Mouse (Mus musculus) liver, embryonic 14.5 days (tissue): ENCODE results near the gene Gm11634. TPM values are rescaled to one million over a fixed set of nuclear protein-coding genes. Genes with fewer than 3 reads are reported as not detected.
"Not testable (repeated sequence)": the region's sequence is repeated elsewhere in the genome, so short reads cannot be mapped to it uniquely, and the experiment has no call there.

Experiments used
- ATAC-seq: fragments of 200-750 bp; cut with Nextera tagmentation; 2 replicates; pipeline ENCODE4 v1.8.0; 2017; ENCODE audit warnings: moderate number of reproducible peaks, mild to moderate bottlenecking, moderate library complexity; ENCODE audit not compliant: insufficient read depth
- DNase-seq, 3 experiments: peaks; one replicate each; pipeline ENCODE4 v3.0.0-alpha.2; 2012 to 2013; ENCODE audit warnings: low read depth in 3 of 3, low spot score in 3 of 3
- H3K27ac ChIP-seq: fragments of 300-500 bp; sonication (generic); 2 replicates; pipeline ENCODE4 v1.5.1; 2014; ENCODE audit warnings: moderate library complexity, mild to moderate bottlenecking, control low read depth, inconsistent platforms
- H3K27me3 ChIP-seq: fragments of 300-500 bp; sonication (generic); 2 replicates; pipeline ENCODE4 v1.6.1; 2014; ENCODE audit warnings: mild to moderate bottlenecking, low read length, moderate library complexity; ENCODE audit not compliant: control insufficient read depth, insufficient read depth
- H3K36me3 ChIP-seq: fragments of 300-500 bp; sonication (generic); replicated peaks from 2 replicates; pipeline ENCODE4 v1.6.1; 2014; ENCODE audit warnings: low read depth; ENCODE audit not compliant: control insufficient read depth, insufficient read depth
- H3K4me1 ChIP-seq, 2 experiments: fragments of 200-500 bp in 1 of 2; fragments of 300-500 bp in 1 of 2; sonication (generic) in 1 of 2; replicated peaks; 2 replicates each; pipeline ENCODE4 v1.6.1; 2012 to 2014; ENCODE audit warnings: antibody characterized with exemption in 1 of 2, inconsistent platforms in 1 of 2, low read length in 1 of 2; ENCODE audit not compliant: control insufficient read depth in 2 of 2, insufficient read depth in 2 of 2
- H3K4me2 ChIP-seq: fragments of 300-500 bp; sonication (generic); 2 replicates; pipeline ENCODE4 v1.6.1; 2014; ENCODE audit warnings: low read depth, mild to moderate bottlenecking, control low read depth, moderate library complexity
- H3K4me3 ChIP-seq, 2 experiments: fragments of 200-500 bp in 1 of 2; fragments of 300-500 bp in 1 of 2; sonication (generic) in 1 of 2; 2 replicates each; pipeline ENCODE4 v1.5.1; 2012 to 2014; ENCODE audit warnings: low read depth in 2 of 2, low read length in 2 of 2, mild to moderate bottlenecking in 2 of 2, control low read depth in 1 of 2, inconsistent platforms in 1 of 2, moderate library complexity in 1 of 2; ENCODE audit not compliant: insufficient read depth in 1 of 2
- H3K9ac ChIP-seq: fragments of 300-500 bp; sonication (generic); replicated peaks from 2 replicates; pipeline ENCODE4 v1.6.1; 2014; ENCODE audit warnings: mild to moderate bottlenecking, control low read depth, moderate library complexity
- H3K9me3 ChIP-seq: fragments of 300-500 bp; sonication (generic); 2 replicates; pipeline ENCODE4 v1.6.1; 2016; ENCODE audit warnings: low read length, mixed read lengths; ENCODE audit not compliant: control insufficient read depth
- CTCF ChIP-seq: IDR thresholded peaks from 2 replicates; pipeline ENCODE4 v1.5.1; 2016; ENCODE audit warnings: antibody characterized with exemption, low read depth, control low read depth
- EP300 ChIP-seq: IDR thresholded peaks from 2 replicates; pipeline ENCODE4 v1.6.1; 2016; ENCODE audit warnings: antibody characterized with exemption, low read depth
- WGBS: fragments of 180-500 bp; shearing (Covaris S2); extraction: QIAGEN DNeasy Blood & Tissue Kit; methylation state at CpG from one replicate; pipeline ENCODE4 v1.1.7; 2014; ENCODE audit not compliant: insufficient replicate concordance; 5-methylcytosine and 5-hydroxymethylcytosine counted together
- polyA plus RNA-seq, 2 experiments: library from polyadenylated mRNA; depleted of rRNA in 1 of 2; stranded (reverse) in 1 of 2; unstranded in 1 of 2; fragments of >200 nt; fragmentation: Nextera tagmentation in 1 of 2; extraction: Ambion mirVana in 1 of 2; gene quantifications; 2 replicates each; pipeline versions ENCODE4 v1.2.1 to v1.2.3; 2012 to 2014

Gene Gm11634
- polyA plus RNA-seq, 2 experiments = not detected

DNA sequence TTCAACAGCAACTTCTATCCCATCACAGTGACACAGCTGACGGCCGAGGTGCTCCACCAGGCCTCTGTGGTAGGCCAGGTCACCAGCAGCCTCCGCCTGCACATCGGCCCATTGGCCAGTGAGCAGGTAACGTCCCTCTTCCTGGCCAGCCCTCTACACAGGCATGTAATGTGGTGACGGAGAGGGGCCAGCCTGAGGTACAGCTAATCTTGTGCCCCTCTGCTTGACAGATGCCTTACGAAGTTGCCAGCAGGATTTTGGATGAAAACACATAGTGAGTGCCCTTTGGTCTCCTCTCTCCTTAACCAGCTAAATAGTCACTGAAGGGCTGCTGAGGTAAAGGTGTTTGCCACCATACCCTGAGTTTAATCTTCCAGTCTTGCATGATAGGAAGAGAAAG is 10.2 kb downstream of the Gm11634 start:
- no peak for ATAC-seq
- Histone ChIP-seq H3K4me2 (no peak overlapping the region), H3K9ac (no peak overlapping the region), H3K27me3 (no peaks in the 10 kb centered on the region), H3K27ac (no peak overlapping the region), H3K36me3 (no peaks in the 10 kb centered on the region), H3K9me3 (no peaks in the 10 kb centered on the region), H3K4me1 (no peaks in the 10 kb centered on the region; a peak in 1 of 4 replicates), H3K4me3 (no peak overlapping the region)
- 75% methylated on average over 7 of the region's 7 CpGs for WGBS
- no peak for TF ChIP-seq CTCF
- TF ChIP-seq EP300 = no peak
- DNase-seq = no peak

DNA sequence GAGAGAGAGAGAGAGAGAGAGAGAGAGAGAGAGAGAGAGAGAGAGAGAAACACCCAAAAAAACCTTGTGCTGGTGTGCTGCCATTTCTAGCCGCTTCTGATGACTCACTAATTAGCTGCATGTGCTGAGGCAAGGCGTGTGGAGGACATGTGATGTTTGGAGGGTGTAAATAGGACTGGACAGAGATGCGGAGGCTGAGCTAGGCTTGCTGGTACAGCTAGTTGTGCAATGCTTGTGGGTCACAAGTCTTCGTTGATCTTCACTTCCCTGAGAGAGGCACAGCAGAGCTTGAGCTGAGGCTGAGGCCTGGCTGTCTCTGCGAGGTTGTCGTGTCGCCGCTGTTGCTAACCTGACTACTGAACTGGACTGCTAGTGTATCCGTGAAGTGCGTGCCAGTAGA is 11.4 kb downstream of the Gm11634 start:
- no peak for DNase-seq
- Histone ChIP-seq H3K9ac (no peak overlapping the region), H3K27ac (no peak overlapping the region), H3K4me2 (no peak overlapping the region), H3K4me1 (no peaks in the 10 kb centered on the region; a peak in 2 of 4 replicates), H3K27me3 (no peaks in the 10 kb centered on the region), H3K36me3 (no peaks in the 10 kb centered on the region), H3K4me3 (no peak overlapping the region), H3K9me3 (no peaks in the 10 kb centered on the region)
- ATAC-seq = no peak
- TF ChIP-seq CTCF = no peak
- no peak for TF ChIP-seq EP300
- WGBS = 76% methylated on average over 10 of the region's 10 CpGs

DNA sequence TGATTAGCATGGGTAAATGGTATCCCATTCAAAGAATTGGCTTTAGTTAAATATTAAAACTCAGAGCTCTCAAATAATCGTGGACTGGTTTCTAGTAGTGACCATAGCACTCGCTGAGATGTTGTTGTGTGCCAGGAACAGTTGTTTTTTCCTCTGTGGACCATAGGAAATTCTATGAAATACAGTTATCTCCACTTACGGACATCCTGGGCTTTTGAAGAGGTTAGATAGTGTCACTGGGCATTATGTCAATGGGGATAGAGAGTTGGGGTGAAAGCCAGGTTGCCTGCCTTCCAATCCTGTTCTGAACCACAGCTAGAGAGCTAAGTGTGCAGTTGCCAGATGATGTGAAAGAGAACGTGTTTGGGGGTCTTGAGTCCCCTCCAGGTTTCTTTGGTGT is 13.3 kb downstream of the Gm11634 start:
- H3K4me2 ChIP-seq = no peak overlapping the region
- TF ChIP-seq CTCF (no peak), EP300 (no peak)
- 59% methylated on average over 4 of the region's 4 CpGs for WGBS
- H3K9me3 ChIP-seq = no peaks in the 10 kb centered on the region
- H3K4me1 ChIP-seq = peaks cover 5 to 7% of the 10 kb centered on the region in 2 experiments; a peak in 3 of 4 replicates
- no peaks in the 10 kb centered on the region for H3K27me3 ChIP-seq
- no peak overlapping the region for H3K9ac ChIP-seq
- peaks cover 3% of the 10 kb centered on the region for H3K36me3 ChIP-seq
- H3K4me3 ChIP-seq = no peak overlapping the region
- ATAC-seq = no peak
- H3K27ac ChIP-seq = no peak overlapping the region
- DNase-seq = no peak

DNA sequence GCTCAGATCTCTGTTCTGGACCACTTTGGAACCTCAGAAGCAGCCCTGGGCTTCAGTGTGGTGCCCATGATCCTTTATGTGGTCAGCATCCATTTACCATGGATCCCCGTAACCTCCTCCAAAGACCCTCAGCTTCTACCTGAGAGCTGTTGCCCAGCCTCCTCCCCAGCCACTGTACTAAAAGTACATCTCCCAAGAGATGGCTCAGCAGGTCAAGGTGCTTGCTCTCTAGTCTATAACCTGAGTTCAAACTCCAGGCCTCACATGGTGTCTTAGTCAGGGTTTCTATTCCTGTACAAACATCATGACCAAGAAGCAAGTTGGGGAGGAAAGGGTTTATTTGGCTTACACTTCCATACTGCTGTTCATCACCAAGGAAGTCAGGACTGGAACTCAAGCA is 14.0 kb downstream of the Gm11634 start:
- H3K4me3 ChIP-seq, H3K27me3 ChIP-seq, ATAC-seq, H3K4me1 ChIP-seq, H3K9me3 ChIP-seq, H3K4me2 ChIP-seq, H3K27ac ChIP-seq, DNase-seq, H3K9ac ChIP-seq: not testable (repeated sequence)
- H3K36me3 ChIP-seq = peaks cover 11% of the 10 kb centered on the region
- WGBS = 81% methylated on average over 1 of the region's 1 CpGs

DNA sequence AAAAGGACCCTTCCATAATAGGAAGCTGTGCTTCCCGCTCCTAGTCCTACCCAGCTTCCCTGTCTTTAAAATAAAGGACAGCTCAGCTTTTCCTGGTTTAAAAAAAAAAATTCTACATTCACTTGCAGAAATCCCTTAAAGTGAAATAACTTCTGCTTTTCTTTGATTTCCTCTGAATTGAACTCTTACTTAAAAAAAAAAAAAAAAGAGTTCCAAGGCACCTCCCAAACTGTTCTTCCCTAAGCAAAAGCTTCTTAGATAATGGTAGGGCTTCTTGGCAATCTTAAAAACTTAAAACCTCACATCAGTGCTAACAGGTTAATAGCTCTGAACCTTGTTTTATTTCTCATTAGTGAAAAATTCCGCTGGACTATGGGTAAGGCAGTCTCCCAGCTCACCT is 15.9 kb downstream of the Gm11634 start:
- DNase-seq = no peak
- Histone ChIP-seq H3K27me3 (no peaks in the 10 kb centered on the region), H3K36me3 (peaks cover 17% of the 10 kb centered on the region), H3K9me3 (no peaks in the 10 kb centered on the region), H3K4me1 (peaks cover 5 to 7% of the 10 kb centered on the region in 2 experiments; a peak in 3 of 4 replicates), H3K27ac (no peak overlapping the region), H3K4me2 (no peak overlapping the region), H3K4me3 (no peak overlapping the region), H3K9ac (no peak overlapping the region)
- 83% methylated on average over 2 of the region's 2 CpGs for WGBS
- TF ChIP-seq CTCF (no peak), EP300 (no peak)
- no peak for ATAC-seq
